Comparison of ENCODE assay signal across 11 mouse cellular contexts in the genomic region with DNA sequence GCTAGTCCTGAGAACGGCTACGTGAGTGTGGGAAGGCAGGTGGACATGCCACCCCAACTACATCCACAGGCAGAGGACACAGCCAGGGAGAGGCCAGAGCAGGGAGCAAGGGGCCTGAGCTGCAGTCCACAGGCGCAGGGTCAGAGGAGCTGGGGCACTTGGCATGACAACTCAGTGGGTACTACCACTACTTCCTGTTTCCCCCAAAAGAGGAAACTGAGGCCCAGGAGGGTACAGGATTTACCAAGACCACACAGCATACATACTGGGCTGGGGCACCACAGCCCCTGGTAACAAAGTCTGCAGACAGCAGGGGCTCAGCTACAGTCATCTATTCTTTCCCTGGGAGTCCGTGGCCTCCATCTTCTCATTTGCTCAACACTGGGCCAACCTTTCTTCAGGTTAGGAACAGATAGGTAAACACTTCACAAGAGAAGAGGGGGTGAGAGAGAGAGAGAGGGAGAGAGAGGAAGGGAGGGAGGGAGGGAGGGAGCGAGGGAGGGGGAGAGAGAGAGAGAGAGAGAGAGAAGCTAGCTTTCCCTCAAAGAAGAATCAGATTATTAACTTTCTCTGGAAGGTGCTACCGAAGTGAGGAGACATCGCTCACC. TPM values are rescaled to one million over a fixed set of nuclear protein-coding genes. Genes with fewer than 3 reads are reported as not detected.
A peak's percentile ranks its signal among the peaks of the same experiment; 100 is the strongest.
DNase-seq lines count a peak whose midpoint lies in the region; ATAC-seq and TF ChIP-seq lines count a peak whose summit lies in the region.
"Had no signal": no experiment of that assay in that cellular context is flagged by ENCODE, and none has a peak within 500 bp of the region (broad histone marks: within the 10 kb centered on the region; RNA-seq: fewer than 3 reads in every experiment).

No protein-coding gene starts in this region.

- H3K4me2 ChIP-seq in kidney, embryonic 15.5 days, result peak overlapping the region; percentile 40
- H3K4me2 ChIP-seq in intestine, embryonic 14.5 days (ENCODE audit: low read length), result peak overlapping the region; percentile 46

- H3K4me3 ChIP-seq in kidney, embryonic 15.5 days (replicated peaks), result no peak overlapping the region
- no peak overlapping the region for H3K4me3 ChIP-seq in MEL (ENCODE audit: control insufficient read depth in 1 of 2, insufficient read depth in 1 of 2, low read depth in 2 of 2, low read length in 2 of 2)
- peak overlapping the region; percentile 15 for H3K4me3 ChIP-seq in intestine, embryonic 14.5 days (ENCODE audit: low read depth, low read length)
- H3K4me3 ChIP-seq: heart, embryonic 10.5 days had no signal

- no peak for TF ChIP-seq POLR2A in MEL (IDR thresholded peaks at IDR 0.05; ENCODE audit: control insufficient read depth in 1 of 2, insufficient read depth in 1 of 2, low read depth in 1 of 2, low read length in 2 of 2, poor library complexity in 1 of 2)

- 73% methylated on average over 7 of the region's 7 CpGs for WGBS in kidney, embryonic 15.5 days
- 63% methylated on average over 7 of the region's 7 CpGs for WGBS in intestine, embryonic 14.5 days

- DNase-seq in kidney, adult 18-20 months, result no peak
- peak; percentile 19 for DNase-seq in MEL (ENCODE audit: low read depth, low spot score)
- no peak for DNase-seq in intestine, embryonic 14.5 days (ENCODE audit: low spot score)
- DNase-seq in left cerebral cortex, postnatal 4 days, result no peak
- no peak for DNase-seq in cerebellum, adult 9-10 months
- DNase-seq: midbrain, embryonic 14.5 days had no signal

- intact Hi-C loops in left cerebral cortex, postnatal 4 days (cut with DNase I), result no loop called here

- no peak overlapping the region for H3K9ac ChIP-seq in kidney, embryonic 15.5 days
- H3K9ac ChIP-seq in MEL (ENCODE audit: control insufficient read depth, low read depth, low read length, poor library complexity, severe bottlenecking), result no peak overlapping the region
- peak overlapping the region; percentile 20; the same call in 1 of the 2 replicates for H3K9ac ChIP-seq in intestine, embryonic 14.5 days (ENCODE audit: low read length)

- no peaks in the 10 kb centered on the region for H3K27me3 ChIP-seq in kidney, embryonic 15.5 days
- H3K27me3 ChIP-seq in MEL (ENCODE audit: control insufficient read depth in 1 of 2, insufficient read depth in 2 of 2, low read length in 2 of 2), result no peaks in the 10 kb centered on the region
- H3K27me3 ChIP-seq in intestine, embryonic 14.5 days (replicated peaks; ENCODE audit: control insufficient read depth, insufficient read depth, low read length), result no peaks in the 10 kb centered on the region
- H3K27me3 ChIP-seq: CH12.LX had no signal

- H3K79me2 ChIP-seq in MEL (ENCODE audit: control insufficient read depth, insufficient read depth, low read length, poor library complexity), result peaks cover 19% of the 10 kb centered on the region; the same call in 1 of the 2 replicates

- no peaks in the 10 kb centered on the region for H3K36me3 ChIP-seq in kidney, embryonic 15.5 days
- peaks cover 0 to 10% of the 10 kb centered on the region in 2 experiments; a peak in 2 of 4 replicates for H3K36me3 ChIP-seq in MEL (ENCODE audit: control insufficient read depth in 1 of 2, insufficient read depth in 2 of 2, low read length in 2 of 2)
- H3K36me3 ChIP-seq in intestine, embryonic 14.5 days (ENCODE audit: control insufficient read depth, insufficient read depth, low read length), result no peaks in the 10 kb centered on the region
- H3K36me3 ChIP-seq: heart, embryonic 10.5 days had no signal

- no peaks in the 10 kb centered on the region for H3K9me3 ChIP-seq in kidney, embryonic 15.5 days (replicated peaks)
- H3K9me3 ChIP-seq in MEL (replicated peaks; ENCODE audit: insufficient read depth, low read length), result no peaks in the 10 kb centered on the region
- no peaks in the 10 kb centered on the region for H3K9me3 ChIP-seq in intestine, embryonic 14.5 days (ENCODE audit: control insufficient read depth, low read length)
- H3K9me3 ChIP-seq: heart, embryonic 10.5 days had no signal

- no peak for TF ChIP-seq CTCF in MEL (IDR thresholded peaks at IDR 0.05 in 2 of 3, conservative IDR thresholded peaks at IDR 0.05 in 1 of 3; ENCODE audit: control insufficient read depth in 1 of 3, insufficient read depth in 1 of 3, low read depth in 2 of 3, low read length in 3 of 3, poor library complexity in 1 of 3, severe bottlenecking in 1 of 3)

- 0 out of 2 replicates have a peak, but pooled peaks have one; percentile 1 for ATAC-seq in kidney, embryonic 15.5 days (replicated peaks; ENCODE audit: low FRiP score)
- ATAC-seq in intestine, embryonic 14.5 days (replicated peaks; ENCODE audit: low FRiP score, low TSS enrichment, low read depth), result no peak
- peak; percentile 45 for ATAC-seq in megakaryocyte, adult 5-6 weeks (ENCODE audit: poor library complexity, severe bottlenecking)
- ATAC-seq: activated CD4-positive, CD25-positive, alpha-beta regulatory T cell, adult 4 months had no signal

- no peak for TF ChIP-seq EP300 in MEL (IDR thresholded peaks at IDR 0.05; ENCODE audit: low read depth in 1 of 2, low read length in 2 of 2)

- H3K27ac ChIP-seq in kidney, embryonic 15.5 days, result peak overlapping the region; percentile 89
- H3K27ac ChIP-seq in MEL (ENCODE audit: control insufficient read depth, low read depth, low read length), result no peak overlapping the region
- H3K27ac ChIP-seq in intestine, embryonic 14.5 days (ENCODE audit: low read depth), result peak overlapping the region; percentile 81
- H3K27ac ChIP-seq: heart, embryonic 10.5 days had no signal

- TF ChIP-seq RAD21 in MEL (IDR thresholded peaks at IDR 0.05; ENCODE audit: low read depth, low read length), result no peak

- H3K4me1 ChIP-seq in kidney, embryonic 15.5 days, result peaks cover 57% of the 10 kb centered on the region
- peaks cover 6 to 9% of the 10 kb centered on the region in 2 experiments; a peak in 3 of 4 replicates for H3K4me1 ChIP-seq in MEL (ENCODE audit: control insufficient read depth in 1 of 2, insufficient read depth in 2 of 2, low read length in 2 of 2)
- H3K4me1 ChIP-seq in intestine, embryonic 14.5 days (replicated peaks; ENCODE audit: control insufficient read depth, insufficient read depth, low read length), result peaks cover 19% of the 10 kb centered on the region; the same call in 1 of the 2 replicates

TF ChIP-seq in MEL, 35 proteins besides CTCF, POLR2A, EP300 and RAD21:
- TF ChIP-seq NRF1 (IDR thresholded peaks at IDR 0.05; ENCODE audit: insufficient read depth, low read depth, low read length, poor library complexity, severe bottlenecking), result no peak
- no peak for TF ChIP-seq CHD2 (IDR thresholded peaks at IDR 0.05; ENCODE audit: low read length)
- TF ChIP-seq TCF12 (IDR thresholded peaks at IDR 0.05; ENCODE audit: low read depth, low read length), result no peak
- TF ChIP-seq SMC3 (IDR thresholded peaks at IDR 0.05; ENCODE audit: low read depth, low read length), result no peak
- TF ChIP-seq POLR2AphosphoS2 (IDR thresholded peaks at IDR 0.05; ENCODE audit: low read length), result no peak
- no peak for TF ChIP-seq GABPA (IDR thresholded peaks at IDR 0.05; ENCODE audit: low read depth, low read length)
- no peak for TF ChIP-seq NELFE (IDR thresholded peaks at IDR 0.05; ENCODE audit: low read depth, low read length)
- TF ChIP-seq ZKSCAN1 (IDR thresholded peaks at IDR 0.05; ENCODE audit: low read depth, low read length), result no peak

RNA-seq across cellular contexts. Expression of a gene that starts 13.7 kb away (rescaled TPM):
- polyA plus RNA-seq in kidney, embryonic 15.5 days (2015; fragmentation: Nextera tagmentation; extraction: Ambion mirVana), result 14.4 and 14.5 TPM in 2 replicates
- 14.1 and 14.9 TPM in 2 replicates for total RNA-seq in MEL (2012; rRNA removed)
- polyA plus RNA-seq in MEL (2012; ENCODE audit: insufficient read depth in 1 of 2, insufficient read length in 2 of 2, low read depth in 1 of 2, low replicate concordance in 2 of 2, missing spikeins in 1 of 2), result 10 to 100 TPM in 1 of 2 experiments, not detected in 1; 49.4 TPM
- polyA plus RNA-seq in intestine, embryonic 14.5 days (2014; fragmentation: Nextera tagmentation; extraction: Ambion mirVana), result 17.0 and 22.5 TPM in 2 replicates
- 23.3 and 30.2 TPM in 2 replicates for total RNA-seq in megakaryocyte, adult 5-6 weeks (2015)
- 6.8 and 11.8 TPM in 2 replicates for total RNA-seq in megakaryocyte, adult 5-6 weeks (2017)
- 10 to 100 TPM; 58.2 to 58.4 TPM for total RNA-seq in left cerebral cortex, postnatal 4 days (2021)
